Mouse (Mus musculus) liver, adult 2 months (tissue): ENCODE measurements around the gene Acoxl.

Source experiments
- CTCF ChIP-seq: fragments of 200-500 bp; IDR thresholded peaks from 2 replicates; pipeline ENCODE4 v1.5.1; 2011; ENCODE audit warnings: low read depth, low read length, control low read depth
- POLR2A ChIP-seq: fragments of 200-500 bp; IDR thresholded peaks from 2 replicates; pipeline ENCODE4 v1.6.1; 2011; ENCODE audit warnings: low read length, control low read depth; ENCODE audit not compliant: insufficient read depth; ENCODE audit errors: extremely low read depth

DNA sequence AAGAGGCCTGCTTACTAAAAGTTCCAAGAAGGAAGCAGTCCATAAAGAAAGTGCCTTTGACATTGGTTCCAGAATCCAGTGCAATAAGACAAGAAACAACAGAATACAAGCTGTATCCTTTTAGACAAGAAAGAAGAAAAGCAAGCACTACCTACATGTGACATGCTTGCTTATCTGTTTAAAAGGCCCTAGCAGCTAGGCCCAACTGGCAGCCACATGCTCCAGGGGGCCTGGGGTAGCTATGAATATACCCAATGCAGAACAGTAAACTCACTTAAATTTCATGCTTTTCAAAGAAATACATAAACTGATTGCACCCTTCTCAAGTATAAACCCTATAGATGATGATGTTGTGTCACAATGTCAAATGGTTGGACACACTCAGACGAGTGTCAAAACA, 257.4 kb downstream of the Acoxl start:
- TF ChIP-seq CTCF = no peak
- TF ChIP-seq POLR2A = no peak
